Mouse (Mus musculus): ENCODE data around the gene Klra9. TPM values are rescaled to one million over a fixed set of nuclear protein-coding genes. Genes with fewer than 3 reads are reported as not detected.

The Klra9 gene
- 0.33 TPM for polyA plus RNA-seq (2014; fragmentation: Illumina TruSeq; extraction: RNeasy Lipid Tissue Mini Kit (QIAGEN cat#74804); ENCODE audit: low replicate concordance)

DNA sequence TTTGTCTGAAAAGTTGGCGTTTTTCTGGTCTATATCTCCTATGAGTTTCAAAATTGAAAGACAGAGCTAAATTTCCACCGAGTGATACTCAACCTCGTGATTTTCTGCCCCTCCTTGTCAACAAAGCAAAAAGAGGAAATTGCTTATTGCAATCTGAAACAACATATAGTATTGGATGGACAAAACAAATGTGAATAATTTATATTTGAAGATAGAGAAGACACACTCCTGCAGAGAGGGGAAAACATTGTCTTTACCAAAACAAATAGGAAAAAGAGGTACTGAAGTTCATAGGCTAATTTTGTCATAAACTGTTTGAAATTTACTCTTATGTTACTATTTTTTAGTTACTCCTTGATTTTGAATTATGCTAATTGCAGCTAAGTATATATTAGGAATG is at the start of gene Klra9:
TSS of gene Klra9 (minus strand) at position 101 of the 400 bp plus-strand sequence.

GRCm38 (mm10) chr6:130233222-130233621 is 40.3 kb upstream of the Klra9 start, which contains the start of gene Klra7:
TSS of gene Klra7 (minus strand) at chr6:130233322.

DNA sequence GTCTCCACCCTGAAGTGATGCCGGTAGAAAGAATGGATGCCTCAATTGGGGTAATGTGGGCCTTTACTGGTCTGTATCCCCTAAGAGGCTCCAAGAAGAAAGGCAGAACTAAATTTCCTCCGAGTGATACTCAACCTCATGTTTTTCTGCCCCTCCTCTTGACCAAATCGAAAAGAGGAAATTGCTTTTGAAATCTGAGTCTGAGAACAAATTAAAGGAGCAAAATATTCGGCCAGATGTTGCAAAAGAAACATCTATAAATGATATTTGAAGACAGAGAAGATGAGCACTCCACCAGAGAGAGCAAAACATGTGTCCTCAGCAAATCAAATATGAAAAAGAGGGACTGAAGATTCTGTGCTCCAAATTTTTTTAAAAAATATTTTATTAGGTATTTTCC is 63.1 kb downstream of the Klra9 start, which contains the start of gene Klra8:
TSS of gene Klra8 (minus strand) at position 101 of the 400 bp plus-strand sequence.

Other genes starting within 250 kb of the Klra9 start
- gene Klra6, start 166.2 kb downstream of the Klra9 start, polyA plus RNA-seq (2014; fragmentation: Illumina TruSeq; extraction: RNeasy Lipid Tissue Mini Kit (QIAGEN cat#74804); ENCODE audit: low replicate concordance), result not detected
- gene Klra4, start 125.8 kb downstream of the Klra9 start, polyA plus RNA-seq (2014; fragmentation: Illumina TruSeq; extraction: RNeasy Lipid Tissue Mini Kit (QIAGEN cat#74804); ENCODE audit: low replicate concordance), result not detected
- 0.37 TPM for gene Klra8, start 63.2 kb downstream of the Klra9 start, polyA plus RNA-seq (2014; fragmentation: Illumina TruSeq; extraction: RNeasy Lipid Tissue Mini Kit (QIAGEN cat#74804); ENCODE audit: low replicate concordance)
- 0.56 TPM for gene Klra7, start 40.2 kb upstream of the Klra9 start, polyA plus RNA-seq (2014; fragmentation: Illumina TruSeq; extraction: RNeasy Lipid Tissue Mini Kit (QIAGEN cat#74804); ENCODE audit: low replicate concordance)
- gene Klra10, start 88.8 kb upstream of the Klra9 start, polyA plus RNA-seq (2014; fragmentation: Illumina TruSeq; extraction: RNeasy Lipid Tissue Mini Kit (QIAGEN cat#74804); ENCODE audit: low replicate concordance), result not detected
- gene Klra3, start 144.5 kb upstream of the Klra9 start, polyA plus RNA-seq (2014; fragmentation: Illumina TruSeq; extraction: RNeasy Lipid Tissue Mini Kit (QIAGEN cat#74804); ENCODE audit: low replicate concordance), result 0.71 TPM
- gene Klra1, start 193.8 kb upstream of the Klra9 start, polyA plus RNA-seq (2014; fragmentation: Illumina TruSeq; extraction: RNeasy Lipid Tissue Mini Kit (QIAGEN cat#74804); ENCODE audit: low replicate concordance), result 0.33 TPM

All from small intestine, adult 10 weeks (tissue).